Mouse (Mus musculus) cortical plate, adult 2 months (tissue): ENCODE measurements around the gene Zfp39. TPM values are rescaled to one million over a fixed set of nuclear protein-coding genes. Genes with fewer than 3 reads are reported as not detected.

ENCODE experiments used
- H3K27ac ChIP-seq: fragments of 200-500 bp; 2 replicates; pipeline ENCODE4 v1.5.1; 2012; ENCODE audit warnings: low read length, control low read depth, inconsistent platforms; ENCODE audit not compliant: insufficient read depth
- H3K4me1 ChIP-seq: fragments of 200-500 bp; 2 replicates; pipeline ENCODE4 v1.6.1; 2011; ENCODE audit warnings: low read length; ENCODE audit not compliant: control insufficient read depth, insufficient read depth
- H3K4me3 ChIP-seq: fragments of 200-500 bp; 2 replicates; pipeline ENCODE4 v1.5.1; 2011; ENCODE audit warnings: mild to moderate bottlenecking, low read length, control low read depth; ENCODE audit not compliant: insufficient read depth
- CTCF ChIP-seq: fragments of 200-500 bp; IDR thresholded peaks from 2 replicates; pipeline ENCODE4 v1.5.1; 2011; ENCODE audit warnings: mild to moderate bottlenecking, control low read depth, low read length; ENCODE audit not compliant: insufficient read depth; ENCODE audit errors: extremely low read depth
- POLR2A ChIP-seq: fragments of 200-500 bp; IDR thresholded peaks from 2 replicates; pipeline ENCODE4 v1.6.1; 2011; ENCODE audit warnings: mild to moderate bottlenecking, low read length, control low read depth; ENCODE audit not compliant: insufficient read depth; ENCODE audit errors: extremely low read depth
- polyA plus RNA-seq: library from polyadenylated mRNA; depleted of rRNA; stranded (reverse); fragments of >200 nt; gene quantifications from 2 replicates; pipeline ENCODE4 v1.2.3, GENCODE M21; 2012; rRNA removed

The Zfp39 gene
- polyA plus RNA-seq, result 5.6 and 6.0 TPM in 2 replicates

GRCm38 (mm10) chr11:58903511-58904409 is at the start of gene Zfp39:
Zfp39 (minus strand) TSS chr11:58904225.
- peaks cover 1% of the 10 kb centered on the region; the same call in 1 of the 2 replicates for H3K4me1 ChIP-seq
- peak; percentile 57; the same call in 1 of the 2 replicates for TF ChIP-seq POLR2A
- TF ChIP-seq CTCF, result no peak
- H3K27ac ChIP-seq, result peak within 1 kb of the TSS; percentile 51
- H3K4me3 ChIP-seq, result peak within 1 kb of the TSS; percentile 98

- peak overlapping the region; percentile 76 for H3K4me3 ChIP-seq
- H3K27ac ChIP-seq, result peak overlapping the region; percentile 89
- no peak for TF ChIP-seq CTCF
- H3K4me1 ChIP-seq, result no peaks in the 10 kb centered on the region
Observed at GRCm38 (mm10) chr11:58953351-58954169, 49.5 kb upstream of the Zfp39 start.

GRCm38 (mm10) chr11:58951210-58951609 is 47.2 kb upstream of the Zfp39 start:
- TF ChIP-seq CTCF, result no peak
- TF ChIP-seq POLR2A, result no peak
- no peak overlapping the region for H3K27ac ChIP-seq
- no peaks in the 10 kb centered on the region for H3K4me1 ChIP-seq
- H3K4me3 ChIP-seq, result no peak overlapping the region

- TF ChIP-seq CTCF (no peak), POLR2A (peak; percentile 94)
- Histone ChIP-seq H3K4me3 (peak overlapping the region; percentile 81), H3K4me1 (no peaks in the 10 kb centered on the region), H3K27ac (peak overlapping the region; percentile 93)
Observed at GRCm38 (mm10) chr11:58949480-58950431, 45.7 kb upstream of the Zfp39 start.

GRCm38 (mm10) chr11:58948542-58949479 is 44.8 kb upstream of the Zfp39 start, which contains the start of gene Hist3h2ba:
Hist3h2ba (plus strand) TSS chr11:58948920.
- TF ChIP-seq POLR2A (peak; percentile 99), CTCF (no peak)
- H3K4me1 ChIP-seq, result no peaks in the 10 kb centered on the region
- peak within 1 kb of the TSS; percentile 81 for H3K4me3 ChIP-seq
- peak within 1 kb of the TSS; percentile 93 for H3K27ac ChIP-seq

GRCm38 (mm10) chr11:58947798-58948528 is 43.9 kb upstream of the Zfp39 start:
- Histone ChIP-seq H3K4me1 (no peaks in the 10 kb centered on the region), H3K4me3 (peak overlapping the region; percentile 81), H3K27ac (peak overlapping the region; percentile 61)
- TF ChIP-seq CTCF (no peak), POLR2A (peak; percentile 38; the same call in 1 of the 2 replicates)

- H3K4me3 ChIP-seq, result no peak overlapping the region; the same call in 1 of the 2 replicates
- H3K4me1 ChIP-seq, result no peaks in the 10 kb centered on the region
- TF ChIP-seq POLR2A (no peak), CTCF (no peak)
- H3K27ac ChIP-seq, result 0 out of 2 replicates have a peak overlapping the region, but pooled peaks have one; percentile 61
Observed at GRCm38 (mm10) chr11:58947306-58947705, 43.3 kb upstream of the Zfp39 start.
